12 mouse cellular contexts compared by ENCODE assay signal in genomic region chr10:119885563-119885962, GRCm38 (mm10).
DNase-seq lines count a peak whose midpoint lies in the region; ATAC-seq and TF ChIP-seq lines count a peak whose summit lies in the region.
"Had no signal": no experiment of that assay in that cellular context is flagged by ENCODE, and none has a peak within 500 bp of the region (broad histone marks: within the 10 kb centered on the region; RNA-seq: fewer than 3 reads in every experiment).

No protein-coding gene starts in this region.

- peak; percentile 46 to 65 for DNase-seq in cerebellum, postnatal 10 days
- no peak for DNase-seq in cerebellum, adult 8-10 months
- DNase-seq in layer of hippocampus, adult 2 months (ENCODE audit: low spot score in 2 of 2) = peak in 1 of 2 experiments; percentile 32
- DNase-seq in layer of hippocampus, postnatal 10 days (ENCODE audit: low spot score in 2 of 2) = no peak
- DNase-seq in ZHBTc4 (ENCODE audit: low read depth, low spot score) = peak; percentile 43
- no peak for DNase-seq in frontal cortex, postnatal 10 days (ENCODE audit: low spot score in 2 of 2)
- no peak for DNase-seq in frontal cortex, postnatal 14 days (ENCODE audit: low spot score in 2 of 2)
- DNase-seq: adrenal gland, postnatal 25 days; layer of hippocampus, postnatal 36 days; thymus, postnatal 36 days had no signal

- ATAC-seq in megakaryocyte progenitor cell, adult 5-6 weeks (replicated peaks; ENCODE audit: poor library complexity) = peak; percentile 81

- no peak overlapping the region for H3K4me3 ChIP-seq in layer of hippocampus, adult 2 months
- H3K4me3 ChIP-seq: megakaryocyte, embryonic 14.5 days had no signal

- peak; percentile 81 for TF ChIP-seq CTCF in layer of hippocampus, adult 2 months (conservative IDR thresholded peaks at IDR 0.05)

- H3K27ac ChIP-seq in layer of hippocampus, adult 2 months = no peak overlapping the region

Comparison
In these comparisons a context has a peak if more than half of its experiments do, and no peak if none do; other contexts are left out.
1. DNase-seq: peak in cerebellum, postnatal 10 days (2 of 2) and ZHBTc4 (single experiment); none in cerebellum, adult 8-10 months (single experiment), layer of hippocampus, postnatal 10 days (0 of 2), frontal cortex, postnatal 10 days (0 of 2) and frontal cortex, postnatal 14 days (0 of 2).